Mouse (Mus musculus) right cerebral cortex, postnatal 4 days (tissue): Measurements from ENCODE around the gene Ceacam16.
A peak's percentile ranks its signal among the peaks of the same experiment; 100 is the strongest.

Experiments used
- DNase-seq: peaks from one replicate; pipeline ENCODE4 v3.0.0-alpha.2; 2022

Gene Ceacam16

DNA sequence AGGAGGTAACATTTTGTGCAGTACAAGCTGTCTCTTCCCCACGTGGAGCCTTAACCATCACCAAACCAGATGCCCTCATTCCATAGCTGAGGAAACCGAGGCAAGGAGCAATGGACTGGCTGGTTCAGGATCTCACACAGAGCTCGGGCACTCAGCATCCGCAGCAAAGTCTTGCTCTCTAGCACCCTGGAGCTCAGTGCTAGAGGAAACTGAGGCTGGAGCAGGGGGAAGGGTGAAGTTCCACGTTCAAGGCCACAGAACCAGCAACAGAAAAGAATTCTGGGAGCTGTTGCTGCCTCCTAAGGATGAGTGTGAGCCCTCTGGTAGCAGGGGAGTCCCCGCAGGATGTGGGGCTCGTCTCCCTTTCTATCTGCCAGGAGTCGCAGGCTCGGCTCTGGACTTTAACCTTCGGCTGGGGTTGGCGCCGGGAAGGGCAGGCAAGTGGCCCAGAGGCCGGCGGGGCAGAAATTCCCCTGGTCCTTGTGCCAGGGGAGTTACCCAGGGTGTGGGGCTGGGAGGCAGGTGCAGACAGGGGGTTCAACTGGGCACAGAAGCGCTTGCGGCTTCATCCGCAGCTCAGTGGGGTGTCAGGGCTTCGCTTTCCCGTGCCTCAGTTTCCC is 18.1 kb downstream of the Ceacam16 start:
- no peak for DNase-seq

DNA sequence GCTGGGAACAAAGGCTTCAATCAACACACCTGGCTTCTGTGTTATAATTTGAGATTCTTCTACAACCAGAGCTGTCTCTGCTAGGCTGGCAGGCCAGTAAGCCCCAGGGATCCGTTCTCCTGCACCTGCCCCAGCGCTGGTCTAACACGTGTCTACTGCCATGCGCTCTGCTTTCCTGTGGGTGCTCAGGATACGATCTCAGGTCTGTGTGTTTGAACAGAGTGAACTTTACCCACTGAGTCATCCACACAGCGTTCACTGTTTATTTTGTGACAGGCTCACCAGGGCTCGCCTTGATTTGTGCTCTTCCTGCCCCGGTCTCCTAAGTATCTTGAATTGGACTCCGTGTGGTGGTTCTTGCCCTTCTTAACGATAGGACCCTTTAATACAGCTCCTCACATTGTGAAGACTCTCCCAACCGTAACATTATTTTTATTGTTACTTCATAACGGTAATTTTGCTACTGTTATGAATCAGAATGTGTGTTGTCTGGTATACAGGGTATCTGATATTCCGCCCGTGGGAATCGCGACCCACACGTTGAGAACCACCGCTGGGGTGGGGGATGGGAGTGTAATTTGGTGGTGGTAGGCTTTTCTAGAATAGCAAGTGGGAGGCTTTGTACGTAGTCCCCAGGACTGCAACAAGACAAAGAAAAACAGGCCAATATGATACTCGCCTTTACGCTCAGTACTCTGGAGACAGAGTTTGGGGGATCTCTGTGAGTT is 19.2 kb downstream of the Ceacam16 start:
- DNase-seq = no peak

DNA sequence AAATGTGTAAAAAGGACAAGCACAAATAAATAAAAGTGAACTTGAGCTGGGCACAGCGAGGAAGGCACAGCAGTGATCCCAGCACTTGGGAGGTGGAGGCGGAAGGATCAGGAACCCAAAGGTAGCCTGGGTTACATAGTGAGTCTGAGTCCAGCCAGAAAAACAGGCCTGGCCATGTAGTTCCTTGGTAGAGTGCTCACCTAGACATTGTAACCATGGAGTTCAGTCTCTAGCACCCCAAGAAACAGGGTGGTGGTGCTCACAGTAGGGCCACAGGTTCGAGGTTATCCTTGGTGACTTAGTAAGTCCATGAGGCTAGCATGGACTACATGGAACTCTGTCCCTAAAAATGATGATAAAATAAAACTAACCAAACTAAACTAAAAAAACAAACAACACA is 20.2 kb downstream of the Ceacam16 start:
- no peak for DNase-seq

DNA sequence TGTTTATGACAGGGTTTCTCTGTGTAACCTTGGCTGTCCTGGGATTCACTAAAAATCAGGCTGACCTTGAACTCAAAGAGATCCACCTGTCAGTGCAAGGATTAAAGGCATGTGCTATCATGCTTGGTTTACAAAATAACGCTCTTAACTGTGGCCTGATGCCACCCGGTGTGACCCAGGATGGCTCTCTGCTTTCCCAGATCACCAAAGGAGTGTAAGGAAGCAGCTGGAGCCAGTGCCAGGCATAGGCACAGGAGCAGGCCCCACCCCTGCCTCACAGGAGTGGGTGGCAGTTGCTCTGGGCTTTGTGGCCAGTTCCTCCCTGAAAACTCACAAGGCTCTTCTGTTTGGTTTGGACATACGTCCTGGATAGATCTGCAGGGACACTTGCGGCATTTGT is 20.7 kb downstream of the Ceacam16 start:
- no peak for DNase-seq

DNA sequence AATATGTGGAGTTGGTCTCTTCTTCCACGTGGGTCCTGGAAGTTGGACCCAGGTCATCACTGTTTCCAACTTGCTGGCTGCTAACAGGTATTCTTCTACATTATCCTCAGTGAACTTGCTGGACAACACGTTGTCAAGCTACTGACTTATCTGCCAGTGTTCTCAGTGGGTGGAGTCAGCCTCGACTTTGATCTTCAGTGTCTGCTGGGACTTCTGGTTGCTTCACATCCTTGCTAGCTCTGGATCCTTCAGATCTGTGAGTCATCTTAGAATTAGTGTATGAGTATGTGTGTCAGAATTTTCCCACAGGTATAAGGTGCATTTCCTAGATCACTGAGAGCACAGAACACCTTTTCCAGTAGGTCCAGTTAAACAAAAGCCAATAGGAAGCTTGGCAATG is 24.3 kb downstream of the Ceacam16 start:
- DNase-seq = no peak

DNA sequence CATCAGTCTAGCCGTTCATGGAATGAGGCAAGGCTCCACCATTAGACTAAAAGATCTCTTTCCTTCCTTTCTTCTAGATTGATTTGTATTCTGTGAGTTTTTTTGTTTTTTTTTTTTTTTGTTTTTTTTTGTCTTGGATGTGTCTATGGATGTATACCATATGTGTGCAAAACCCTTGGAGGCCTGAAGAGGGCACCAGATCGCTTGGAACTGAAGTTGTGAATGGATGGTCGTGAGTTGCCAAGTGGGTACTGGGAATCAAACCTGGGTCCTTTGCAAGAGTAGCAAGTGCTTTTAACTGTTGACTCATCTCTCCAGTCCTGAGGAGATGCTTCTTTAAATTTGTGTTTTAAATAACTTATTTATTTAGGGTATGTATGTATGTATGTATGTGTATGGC is 27.0 kb downstream of the Ceacam16 start:
- no peak for DNase-seq

DNA sequence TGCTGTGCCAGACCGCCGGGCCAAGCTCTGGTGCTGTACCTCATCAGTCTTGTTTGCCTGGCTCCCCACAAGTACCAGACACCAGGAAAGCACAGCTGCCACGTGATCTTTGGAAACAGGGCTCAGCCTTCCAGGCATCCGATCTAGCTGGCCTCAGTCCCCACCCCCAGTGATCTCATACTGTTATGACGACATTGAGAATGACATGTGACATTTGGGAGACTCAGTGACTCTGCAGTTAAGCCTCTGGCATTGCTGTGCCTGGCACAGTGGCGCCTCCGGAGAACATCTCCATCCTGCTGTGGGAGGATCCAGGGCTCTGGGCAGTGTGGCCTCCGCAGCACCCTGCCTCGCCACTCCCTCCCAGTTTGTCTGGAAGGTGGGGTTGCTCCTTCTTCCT is 29.3 kb downstream of the Ceacam16 start:
- DNase-seq = no peak

DNA sequence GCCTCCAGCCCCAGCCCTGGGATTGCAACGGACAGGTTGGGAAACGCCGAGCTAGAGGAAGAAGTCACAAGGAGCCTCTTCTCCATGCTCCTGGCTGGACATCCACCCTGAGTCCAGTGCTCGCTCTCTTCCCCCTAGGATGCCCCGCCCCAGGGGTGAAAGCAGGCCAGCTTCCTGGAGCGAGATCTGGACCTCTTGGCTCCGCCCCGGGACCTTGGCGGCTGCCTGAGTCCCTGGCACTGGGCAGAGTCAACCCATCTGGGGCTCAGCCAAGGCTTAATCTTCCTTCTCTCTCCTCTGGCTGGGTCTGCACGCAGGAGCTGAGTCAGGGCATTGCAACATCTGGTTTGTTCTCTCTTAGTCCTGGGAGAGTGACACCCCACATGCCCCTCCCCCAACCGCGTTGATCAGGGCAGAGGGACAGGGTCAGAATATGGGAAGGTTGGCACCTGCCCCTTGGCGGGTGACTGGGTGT is 30.4 kb downstream of the Ceacam16 start:
- DNase-seq = no peak

DNA sequence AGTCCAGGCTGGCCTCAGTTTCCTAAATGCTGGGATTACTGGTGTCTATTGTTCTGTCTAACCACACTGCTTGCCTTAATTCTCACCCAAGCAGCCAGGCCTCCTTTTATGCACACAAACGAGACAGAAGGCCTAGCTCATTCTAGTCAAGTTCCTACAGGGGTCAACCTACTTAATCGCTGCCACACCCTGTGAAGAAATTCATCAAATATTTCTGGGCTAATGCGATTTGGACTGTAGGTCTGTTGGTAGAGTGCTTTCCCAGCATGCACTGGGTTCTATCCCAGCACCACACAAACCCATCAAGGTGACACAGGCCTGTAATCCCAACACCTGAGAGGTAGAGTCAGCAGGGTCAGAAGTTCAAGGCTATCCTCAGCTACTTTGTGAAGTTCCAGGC is 31.4 kb downstream of the Ceacam16 start:
- DNase-seq = no peak

DNA sequence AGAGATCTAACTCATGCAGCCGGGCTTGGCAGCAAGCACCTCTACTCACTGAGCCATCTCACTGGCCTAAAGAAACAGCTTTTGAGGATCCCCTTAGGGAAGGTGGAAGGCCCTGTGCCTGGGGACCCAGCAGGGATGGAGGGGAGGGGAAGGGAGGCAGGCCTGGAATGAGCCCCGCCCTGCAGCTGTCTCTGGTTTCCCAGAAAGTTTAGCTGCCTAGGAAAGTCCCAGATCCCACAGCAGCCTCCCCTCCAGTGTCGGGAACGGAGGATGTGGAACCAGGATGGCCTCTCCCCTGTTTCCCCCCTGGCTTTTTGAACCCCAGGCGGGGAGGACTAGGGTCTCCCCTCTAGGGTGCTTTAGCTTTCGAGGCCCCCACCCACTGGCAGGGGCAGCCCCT is 34.3 kb downstream of the Ceacam16 start:
- no peak for DNase-seq

DNA sequence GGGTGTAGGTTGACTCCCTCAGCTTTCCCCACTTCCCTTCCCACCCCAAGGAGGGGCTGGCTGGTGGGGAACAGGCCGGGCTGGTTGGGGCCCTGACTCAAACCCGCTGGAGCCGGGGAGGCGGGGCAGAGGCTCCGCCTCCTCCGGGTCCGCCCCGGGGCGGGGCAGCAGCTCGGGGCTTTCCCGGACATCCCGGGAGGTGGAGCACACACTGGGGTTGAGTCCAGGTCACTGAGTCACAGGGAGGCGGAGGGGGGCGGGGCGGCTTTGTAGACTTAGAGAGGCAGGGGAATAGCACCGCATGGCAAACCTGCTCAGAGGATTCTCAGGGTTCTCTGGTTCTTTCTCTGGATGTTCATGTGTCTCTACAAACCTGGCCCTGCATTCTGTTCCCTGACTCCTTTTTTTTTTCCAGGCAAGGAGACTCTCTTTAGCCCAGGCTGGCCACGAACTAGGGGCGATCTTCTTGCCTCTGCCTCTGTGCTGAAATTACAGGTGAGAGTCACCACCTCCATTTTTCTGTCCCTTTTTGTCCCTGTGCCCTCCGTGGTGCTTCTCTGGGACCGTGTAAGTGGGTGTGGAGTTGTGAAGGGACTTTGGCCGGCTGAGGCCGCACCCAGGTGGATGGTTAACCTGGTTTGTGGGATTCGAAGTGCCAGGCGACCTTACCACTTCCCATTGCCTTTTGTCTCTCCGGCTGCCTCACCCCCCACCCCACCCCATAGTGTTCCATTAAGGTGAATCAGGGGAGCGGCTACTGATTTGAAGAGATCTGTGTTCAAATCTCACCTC is 36.7 kb downstream of the Ceacam16 start:
- DNase-seq = peak; percentile 42

DNA sequence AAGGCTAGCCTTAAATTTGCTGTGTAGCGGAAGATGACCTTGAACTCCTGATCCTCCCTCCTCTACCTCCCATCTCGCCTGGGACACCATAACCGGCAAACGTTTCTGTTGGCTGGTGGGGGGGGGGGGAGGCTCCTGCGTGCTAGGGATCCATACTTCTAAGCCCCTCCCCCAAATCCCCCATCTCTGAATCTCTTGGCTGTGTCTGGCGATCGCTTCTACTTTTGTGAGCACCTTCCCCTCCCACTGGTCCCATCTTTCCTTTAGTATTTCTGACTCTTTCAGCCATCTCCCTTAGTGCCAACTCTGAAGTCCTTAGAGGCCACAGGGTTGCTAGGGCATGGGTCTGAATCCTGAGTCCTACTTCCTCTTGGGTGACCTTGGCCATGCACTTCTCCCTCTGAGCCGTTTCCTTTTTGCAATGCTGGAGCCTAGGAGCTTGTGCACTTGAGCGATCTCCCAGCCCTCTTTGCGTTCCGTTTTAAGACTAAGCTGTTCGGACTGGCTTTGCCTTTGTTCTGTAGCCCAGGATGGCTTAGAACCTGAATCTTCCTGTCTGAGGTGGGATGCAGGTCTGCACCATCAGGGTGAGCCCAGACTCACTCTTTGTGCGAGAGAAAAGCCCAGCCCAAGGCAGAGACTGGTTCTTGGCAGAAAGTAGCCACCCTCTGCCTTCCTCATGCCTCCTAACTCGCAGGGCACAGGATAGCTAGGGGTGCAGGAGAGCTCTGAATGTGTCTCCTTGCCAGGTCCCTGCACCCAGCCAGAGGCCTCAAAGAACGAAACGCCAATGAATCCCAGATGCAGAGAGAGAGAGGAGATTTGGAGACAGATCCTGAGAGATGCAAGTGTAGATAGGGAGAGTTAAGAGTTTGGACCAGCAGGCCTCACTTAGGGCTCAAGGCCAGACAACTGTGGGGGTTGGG is 37.6 kb downstream of the Ceacam16 start:
- no peak for DNase-seq

DNA sequence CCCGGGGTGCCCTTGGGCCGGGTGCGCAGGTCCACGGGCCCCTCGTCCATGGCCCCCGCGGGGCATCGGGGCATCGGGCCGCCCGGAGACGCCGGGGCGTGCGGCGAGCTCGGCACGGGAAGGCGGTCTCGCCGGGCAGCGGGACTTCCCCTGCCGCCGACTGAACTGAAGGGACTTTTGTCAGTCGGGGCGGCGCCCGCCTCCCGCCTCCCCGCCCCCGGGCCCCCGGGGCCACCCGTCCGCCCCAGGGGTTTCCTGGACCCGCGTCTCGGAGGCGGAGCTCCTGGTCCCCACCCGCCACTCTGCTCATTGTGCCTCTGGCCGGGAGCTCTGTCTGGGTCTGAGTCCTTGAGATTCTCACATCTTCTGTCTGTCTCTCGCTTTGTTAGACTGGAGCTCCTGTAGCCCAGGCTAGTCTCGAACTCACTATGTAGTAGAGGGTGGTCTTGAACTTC is 38.5 kb downstream of the Ceacam16 start, which contains the start of gene Bcl3:
TSS of gene Bcl3 (minus strand) at position 167 of the 455 bp plus-strand sequence.
- DNase-seq = no peak

DNA sequence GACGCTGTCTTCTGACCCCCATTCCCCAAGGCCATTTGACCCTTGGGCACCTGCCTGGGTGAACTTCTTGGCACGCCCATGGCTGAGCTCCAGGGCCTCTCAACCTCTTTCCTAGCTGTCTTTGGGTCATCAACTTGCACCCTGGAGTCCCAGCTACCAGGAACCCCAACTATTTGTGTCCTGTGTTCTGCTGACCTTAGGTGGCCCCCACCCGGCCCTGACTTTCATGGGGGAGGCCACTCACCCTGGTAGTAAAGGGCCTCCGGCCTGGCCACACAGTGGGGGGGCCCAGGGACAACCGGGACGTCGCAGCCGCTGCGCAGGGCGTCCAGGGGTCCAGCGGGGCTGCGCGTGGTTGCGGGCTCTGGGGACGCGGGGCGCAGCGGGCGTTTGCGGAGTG is 38.9 kb downstream of the Ceacam16 start:
- no peak for DNase-seq

DNA sequence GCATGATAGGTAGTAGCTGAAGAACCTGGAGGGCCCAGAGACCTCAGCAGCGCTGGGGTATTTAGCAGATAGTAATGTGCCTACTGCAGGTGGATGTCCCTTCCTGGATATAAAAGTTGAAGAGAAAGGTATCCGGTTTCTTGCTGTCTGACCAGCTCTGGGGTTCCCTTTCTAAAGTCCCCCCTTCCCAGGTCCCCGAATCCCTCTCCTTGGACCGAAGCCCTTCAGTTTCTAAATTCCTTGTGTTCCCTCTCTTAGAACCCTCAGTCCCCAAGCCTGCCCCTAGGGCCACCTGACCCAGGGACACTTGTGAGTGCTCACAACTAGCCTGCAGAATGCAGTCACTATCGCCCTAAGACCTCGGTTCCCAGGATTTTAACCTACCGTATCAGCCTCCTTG is 39.5 kb downstream of the Ceacam16 start:
- no peak for DNase-seq

DNA sequence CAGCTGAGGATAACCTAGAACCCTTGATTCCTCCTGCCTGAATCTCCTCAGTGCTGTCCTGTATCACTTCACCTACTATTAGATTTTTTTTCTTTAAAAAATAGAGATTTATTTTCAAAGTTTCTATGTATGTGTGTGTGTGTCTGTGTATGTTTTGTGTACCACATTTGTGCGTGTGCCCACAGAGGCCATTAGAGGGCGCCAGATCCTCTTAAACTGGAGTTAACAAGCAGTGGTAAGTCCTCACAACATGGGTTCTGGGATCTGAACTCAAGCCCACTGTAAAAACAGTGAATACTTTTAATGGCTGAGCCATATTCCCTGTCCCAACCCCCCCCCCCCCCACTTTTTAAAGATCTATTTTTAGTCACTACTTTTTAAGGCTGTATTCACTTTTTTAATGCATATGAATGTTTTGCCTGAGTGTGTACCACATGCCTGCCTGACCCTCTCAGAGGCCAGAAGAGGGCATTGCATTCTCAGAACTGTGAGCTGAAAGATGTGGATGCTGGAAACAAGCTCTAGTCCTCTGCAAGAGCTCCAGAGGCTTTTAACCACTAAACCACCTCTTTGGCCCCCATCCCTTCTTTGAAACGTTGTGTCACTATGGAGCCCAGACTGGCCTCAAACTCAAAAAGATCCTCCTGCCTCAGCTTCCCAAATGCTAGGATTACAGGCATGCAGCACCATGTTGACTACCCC is 40.6 kb downstream of the Ceacam16 start:
- no peak for DNase-seq

DNA sequence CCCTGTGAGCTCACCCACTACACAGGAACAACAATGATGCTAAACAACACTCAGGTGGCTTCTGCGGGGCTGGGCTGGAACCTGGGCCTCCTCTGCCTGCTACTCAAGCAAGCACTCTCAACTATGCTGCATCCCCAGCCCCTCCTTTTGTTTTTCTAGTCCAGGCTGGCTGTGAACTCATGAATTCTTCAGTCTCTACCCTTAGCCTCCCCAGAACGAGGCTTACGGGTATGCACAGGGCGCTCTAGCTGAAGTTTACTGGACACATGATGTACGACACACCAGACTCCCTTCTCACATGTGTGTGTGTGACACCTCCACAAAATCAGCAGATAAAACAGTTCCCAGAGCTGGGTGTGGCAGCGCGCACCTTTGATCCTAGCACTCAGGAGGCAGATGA is 42.2 kb downstream of the Ceacam16 start:
- no peak for DNase-seq

DNA sequence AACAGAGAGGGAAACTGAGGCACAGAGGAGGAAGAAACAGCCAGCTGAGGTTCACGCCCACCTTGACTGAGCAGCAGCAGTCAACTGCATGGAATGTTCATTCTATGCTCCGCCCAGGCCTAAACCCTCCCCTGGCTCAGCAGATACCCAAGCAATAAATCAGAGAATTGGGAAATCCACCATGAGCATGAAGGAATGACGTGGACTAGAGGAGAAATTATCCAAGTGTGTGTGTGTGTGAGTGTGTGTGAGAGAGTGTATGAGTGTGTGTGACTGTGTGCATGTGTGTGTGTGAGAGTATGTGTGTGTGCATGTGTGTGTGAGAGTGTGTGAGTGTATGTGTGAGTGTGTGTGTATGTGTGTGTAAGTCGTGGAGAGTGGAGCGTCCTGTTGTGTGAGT is 42.7 kb downstream of the Ceacam16 start:
- no peak for DNase-seq

DNA sequence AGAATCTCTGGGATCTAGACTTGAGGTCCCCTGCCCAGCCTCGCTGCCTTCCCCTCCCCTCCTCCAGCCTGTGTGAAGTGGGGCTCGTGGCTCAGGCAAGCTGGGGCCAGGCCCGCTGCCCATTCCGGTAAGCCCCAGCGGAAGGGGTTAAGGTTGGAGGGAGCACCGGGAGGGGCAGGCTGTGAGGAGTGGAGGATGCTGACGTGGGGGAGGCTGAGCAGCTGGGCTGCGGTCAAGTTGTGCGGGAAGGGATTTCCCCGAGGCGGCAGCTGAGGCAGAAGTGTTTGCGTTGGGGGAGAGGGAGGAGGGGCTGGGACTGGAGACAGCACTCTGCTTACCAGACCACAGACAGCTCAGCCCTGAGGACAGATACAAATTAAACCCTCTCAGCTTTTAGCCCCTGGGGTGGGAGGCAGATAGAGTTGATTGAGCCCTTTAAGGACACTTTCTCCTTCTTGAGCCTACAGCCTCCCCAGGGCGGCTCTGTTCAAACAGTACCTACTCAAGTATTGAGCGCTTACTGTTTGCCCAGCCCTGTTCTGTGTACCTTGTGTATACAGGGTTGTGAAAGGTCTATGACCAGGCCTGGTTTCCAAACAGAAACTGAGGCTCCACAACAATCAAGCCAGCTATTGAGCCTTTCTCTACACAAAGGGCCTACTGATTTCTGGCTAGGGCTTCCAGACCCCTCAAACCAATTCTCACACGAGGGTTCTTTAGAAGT is 43.6 kb downstream of the Ceacam16 start:
- no peak for DNase-seq

DNA sequence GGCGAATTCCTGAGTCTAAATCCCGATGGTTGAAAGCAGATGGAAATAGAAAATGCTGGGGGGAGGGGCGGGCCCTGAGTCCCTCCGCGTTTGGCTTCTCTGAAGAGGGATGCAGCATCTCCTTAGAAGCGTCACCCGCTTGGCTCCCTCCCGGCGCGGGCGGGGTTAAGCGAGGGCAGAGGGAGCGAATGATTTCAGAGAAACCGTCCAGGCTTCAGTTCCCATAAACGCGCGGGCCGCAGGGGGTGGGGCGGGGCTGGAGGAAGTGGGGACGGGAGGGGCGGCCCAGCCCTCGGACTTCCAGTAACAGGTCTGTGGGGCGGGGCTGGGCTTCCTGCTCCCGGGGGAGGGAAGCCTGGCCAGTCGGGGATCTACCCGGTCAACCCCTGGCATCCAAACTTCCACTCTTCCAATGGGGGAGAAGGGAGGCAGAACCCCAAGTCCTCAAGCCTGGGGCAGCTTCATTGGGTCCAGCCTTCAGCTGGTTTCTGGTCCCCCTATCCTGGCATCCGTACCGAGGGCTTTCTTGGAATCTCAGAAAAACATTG is 44.8 kb downstream of the Ceacam16 start:
- peak; percentile 63 for DNase-seq
